Mouse (Mus musculus): Measurements from ENCODE around the gene Tex264. TPM values are rescaled to one million over a fixed set of nuclear protein-coding genes. Genes with fewer than 3 reads are reported as not detected.

Gene Tex264
- total and polyA plus RNA-seq, 2 experiments = 52.6 to 147 TPM

DNA sequence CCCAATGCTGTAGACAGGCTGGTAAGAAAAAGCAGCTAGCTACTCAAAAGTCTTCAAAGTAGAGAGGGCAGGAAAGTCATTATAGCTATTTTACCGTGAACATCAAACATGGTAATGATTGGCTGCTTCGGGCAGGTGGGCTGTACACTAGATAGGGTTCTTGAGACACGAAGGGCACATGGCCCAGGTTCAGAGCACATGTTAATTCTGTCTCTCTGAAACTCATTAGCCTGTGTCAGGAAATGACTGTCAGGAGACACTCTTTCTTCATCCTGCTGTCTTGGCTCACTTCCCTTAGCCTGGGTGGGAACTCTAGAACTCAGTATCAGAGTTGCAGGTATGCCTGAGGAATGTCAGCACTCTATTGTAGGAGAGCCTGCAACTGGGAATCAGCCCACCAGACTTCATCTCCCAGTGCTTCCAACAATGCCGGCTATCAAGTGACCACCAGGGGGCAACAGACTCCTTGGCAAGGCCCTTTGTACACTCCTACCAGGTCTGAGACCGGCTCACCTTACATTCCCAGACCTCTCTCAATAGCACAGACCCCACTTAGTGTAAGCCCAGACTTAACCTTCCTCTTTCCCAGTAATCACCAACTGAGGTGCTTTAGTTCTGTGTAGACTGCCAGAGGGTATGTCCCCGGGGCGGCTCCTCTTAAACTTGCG, 1.4 kb upstream of the Tex264 start:
- no peak overlapping the region for H3K9ac ChIP-seq (ENCODE audit: low read depth, low read length)
- H3K27me3 ChIP-seq (ENCODE audit: control insufficient read depth, insufficient read depth, low read length) = no peaks in the 10 kb centered on the region
- DNase-seq (ENCODE audit: extremely low read depth, low read depth, low spot score) = peak; percentile 65
- H3K79me2 ChIP-seq (ENCODE audit: control insufficient read depth, insufficient read depth, low read length) = no peaks in the 10 kb centered on the region
- peaks cover 8% of the 10 kb centered on the region for H3K36me3 ChIP-seq (ENCODE audit: control insufficient read depth, insufficient read depth, low read length)
- H3K27ac ChIP-seq (replicated peaks; ENCODE audit: insufficient read depth, low read depth, low read length) = no peak overlapping the region
- no peak overlapping the region for H3K4me3 ChIP-seq (ENCODE audit: insufficient read depth, low read depth, low read length)
- H3K4me1 ChIP-seq (ENCODE audit: control insufficient read depth, insufficient read depth, low read length) = peaks cover 10% of the 10 kb centered on the region
- TF ChIP-seq POLR2A (IDR thresholded peaks at IDR 0.05; ENCODE audit: extremely low read depth, insufficient read depth, low read length) = no peak
- TF ChIP-seq CTCF (IDR thresholded peaks at IDR 0.05; ENCODE audit: low read depth, low read length) = peak; percentile 82
- 32% methylated on average over 8 of the region's 8 CpGs for WGBS

DNA sequence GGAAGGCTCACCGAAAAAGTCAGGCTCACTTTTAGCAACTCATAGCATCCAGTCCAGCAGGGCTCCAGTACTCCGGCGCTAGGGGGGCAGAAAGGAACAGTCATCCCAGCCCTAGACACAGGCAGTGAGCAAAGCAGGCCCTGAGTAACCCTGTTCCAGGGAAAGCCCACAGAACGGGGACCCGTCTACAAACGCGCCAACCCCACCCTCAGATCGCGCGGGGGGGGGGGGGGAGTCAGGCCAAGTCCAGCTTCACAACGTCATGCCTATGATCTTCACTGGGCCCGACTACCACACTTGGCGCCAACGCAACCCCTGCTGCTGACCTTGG, 844 bp downstream of the Tex264 start:
- peak overlapping the region; percentile 88 for H3K27ac ChIP-seq (replicated peaks; ENCODE audit: insufficient read depth, low read depth, low read length)
- H3K9ac ChIP-seq (ENCODE audit: low read depth, low read length) = peak overlapping the region; percentile 95
- DNase-seq (ENCODE audit: extremely low read depth, low read depth, low spot score) = no peak
- TF ChIP-seq POLR2A (IDR thresholded peaks at IDR 0.05; ENCODE audit: extremely low read depth, insufficient read depth, low read length) = no peak
- TF ChIP-seq CTCF (IDR thresholded peaks at IDR 0.05; ENCODE audit: low read depth, low read length) = no peak
- 4% methylated on average over 14 of the region's 14 CpGs for WGBS
- no peaks in the 10 kb centered on the region for H3K79me2 ChIP-seq (ENCODE audit: control insufficient read depth, insufficient read depth, low read length)
- peak overlapping the region; percentile 93 for H3K4me3 ChIP-seq (ENCODE audit: insufficient read depth, low read depth, low read length)
- peaks cover 6% of the 10 kb centered on the region for H3K36me3 ChIP-seq (ENCODE audit: control insufficient read depth, insufficient read depth, low read length)
- H3K27me3 ChIP-seq (ENCODE audit: control insufficient read depth, insufficient read depth, low read length) = no peaks in the 10 kb centered on the region
- H3K4me1 ChIP-seq (ENCODE audit: control insufficient read depth, insufficient read depth, low read length) = peaks cover 10% of the 10 kb centered on the region

- Histone ChIP-seq H3K36me3 (ENCODE audit: control insufficient read depth, insufficient read depth, low read length) (peaks cover 6% of the 10 kb centered on the region), H3K27ac (replicated peaks; ENCODE audit: insufficient read depth, low read depth, low read length) (peak overlapping the region; percentile 88; the same call in 1 of the 2 replicates), H3K4me3 (ENCODE audit: insufficient read depth, low read depth, low read length) (peak overlapping the region; percentile 93; the same call in 1 of the 2 replicates), H3K4me1 (ENCODE audit: control insufficient read depth, insufficient read depth, low read length) (peaks cover 10% of the 10 kb centered on the region), H3K9ac (ENCODE audit: low read depth, low read length) (peak overlapping the region; percentile 95; the same call in 1 of the 2 replicates), H3K27me3 (ENCODE audit: control insufficient read depth, insufficient read depth, low read length) (no peaks in the 10 kb centered on the region), H3K79me2 (ENCODE audit: control insufficient read depth, insufficient read depth, low read length) (no peaks in the 10 kb centered on the region)
- DNase-seq (ENCODE audit: extremely low read depth, low read depth, low spot score) = no peak
- TF ChIP-seq CTCF (IDR thresholded peaks at IDR 0.05; ENCODE audit: low read depth, low read length) (no peak), POLR2A (IDR thresholded peaks at IDR 0.05; ENCODE audit: extremely low read depth, insufficient read depth, low read length) (no peak)
- 74% methylated on average over 6 of the region's 6 CpGs for WGBS
These were observed 1.4 kb downstream of the Tex264 start for GRCm38 (mm10) chr9:106684093-106684872.

DNA sequence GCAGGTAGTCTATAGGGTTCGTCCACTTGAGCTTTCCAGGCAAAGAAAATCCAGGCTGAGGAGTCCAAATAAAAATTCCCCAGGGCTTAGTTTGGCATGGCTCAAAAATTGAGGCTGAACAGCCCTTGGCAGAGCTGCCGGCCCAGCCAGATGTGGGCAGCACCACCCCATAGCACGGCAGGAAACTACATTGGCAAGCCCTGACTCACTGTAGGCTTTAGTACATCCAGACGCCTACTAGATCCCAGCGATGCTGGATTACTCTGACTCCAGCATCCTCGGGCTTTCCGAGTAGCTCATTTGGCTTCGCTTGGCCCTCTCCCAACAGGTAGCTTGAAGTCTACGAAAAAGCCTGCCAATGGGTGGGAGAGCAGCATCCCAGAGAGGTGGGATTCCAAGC, 4.7 kb downstream of the Tex264 start:
- 93% methylated on average over 9 of the region's 9 CpGs for WGBS
- Histone ChIP-seq H3K4me3 (ENCODE audit: insufficient read depth, low read depth, low read length) (no peak overlapping the region), H3K79me2 (ENCODE audit: control insufficient read depth, insufficient read depth, low read length) (no peaks in the 10 kb centered on the region; the same call in 1 of the 2 replicates), H3K36me3 (ENCODE audit: control insufficient read depth, insufficient read depth, low read length) (peaks cover 6% of the 10 kb centered on the region), H3K27me3 (ENCODE audit: control insufficient read depth, insufficient read depth, low read length) (no peaks in the 10 kb centered on the region), H3K9ac (ENCODE audit: low read depth, low read length) (no peak overlapping the region), H3K4me1 (ENCODE audit: control insufficient read depth, insufficient read depth, low read length) (peaks cover 13% of the 10 kb centered on the region), H3K27ac (replicated peaks; ENCODE audit: insufficient read depth, low read depth, low read length) (no peak overlapping the region)
- DNase-seq (ENCODE audit: extremely low read depth, low read depth, low spot score) = no peak
- TF ChIP-seq CTCF (IDR thresholded peaks at IDR 0.05; ENCODE audit: low read depth, low read length) = no peak
- no peak for TF ChIP-seq POLR2A (IDR thresholded peaks at IDR 0.05; ENCODE audit: extremely low read depth, insufficient read depth, low read length)

GRCm38 (mm10) chr9:106678242-106678641, 7.5 kb downstream of the Tex264 start:
- no peak for TF ChIP-seq POLR2A (IDR thresholded peaks at IDR 0.05; ENCODE audit: extremely low read depth, insufficient read depth, low read length)
- no peak for TF ChIP-seq CTCF (IDR thresholded peaks at IDR 0.05; ENCODE audit: low read depth, low read length)
- Histone ChIP-seq H3K9ac (ENCODE audit: low read depth, low read length) (no peak overlapping the region), H3K36me3 (ENCODE audit: control insufficient read depth, insufficient read depth, low read length) (peaks cover 6% of the 10 kb centered on the region), H3K4me1 (ENCODE audit: control insufficient read depth, insufficient read depth, low read length) (peaks cover 6% of the 10 kb centered on the region), H3K79me2 (ENCODE audit: control insufficient read depth, insufficient read depth, low read length) (no peaks in the 10 kb centered on the region; the same call in 1 of the 2 replicates), H3K4me3 (ENCODE audit: insufficient read depth, low read depth, low read length) (no peak overlapping the region), H3K27me3 (ENCODE audit: control insufficient read depth, insufficient read depth, low read length) (no peaks in the 10 kb centered on the region), H3K27ac (replicated peaks; ENCODE audit: insufficient read depth, low read depth, low read length) (no peak overlapping the region)
- no peak for DNase-seq (ENCODE audit: extremely low read depth, low read depth, low spot score)
- WGBS = 90% methylated on average over 4 of the region's 4 CpGs
